Mouse (Mus musculus) olfactory bulb, adult 2 months (tissue): Measurements from ENCODE around the gene Prkn.

Experiments
- CTCF ChIP-seq: fragments of 200-500 bp; IDR thresholded peaks from 2 replicates; pipeline ENCODE4 v1.5.1; 2012; ENCODE audit warnings: low read depth, mild to moderate bottlenecking, low read length, moderate library complexity; ENCODE audit not compliant: insufficient read depth
- POLR2A ChIP-seq: fragments of 200-500 bp; IDR thresholded peaks from 2 replicates; pipeline ENCODE4 v1.6.1; 2012; ENCODE audit warnings: mild to moderate bottlenecking, low read depth, low read length, moderate library complexity; ENCODE audit not compliant: insufficient read depth

GRCm38 (mm10) chr17:11067076-11067703 is 227.0 kb downstream of the Prkn start:
- TF ChIP-seq POLR2A (no peak), CTCF (no peak)
